Mouse (Mus musculus): ENCODE measurements around the gene Aak1.

GRCm38 (mm10) chr6:86848580-86848914 is 770 bp upstream of the Aak1 start:
- no peak for TF ChIP-seq CTCF (IDR thresholded peaks at IDR 0.05; ENCODE audit: extremely low read depth, insufficient read depth, insufficient read length, insufficient replicate concordance)
- TF ChIP-seq POLR2A (IDR thresholded peaks at IDR 0.05; ENCODE audit: low read depth, low read length) = no peak
